Mouse (Mus musculus): ENCODE results near the gene Ibtk. TPM values are rescaled to one million over a fixed set of nuclear protein-coding genes. Genes with fewer than 3 reads are reported as not detected.
"Not testable (repeated sequence)": the region's sequence is repeated elsewhere in the genome, so short reads cannot be mapped to it uniquely, and the experiment has no call there.

Gene Ibtk
- 10 to 100 TPM; 21.4 to 22.4 TPM for total RNA-seq (2021)

DNA sequence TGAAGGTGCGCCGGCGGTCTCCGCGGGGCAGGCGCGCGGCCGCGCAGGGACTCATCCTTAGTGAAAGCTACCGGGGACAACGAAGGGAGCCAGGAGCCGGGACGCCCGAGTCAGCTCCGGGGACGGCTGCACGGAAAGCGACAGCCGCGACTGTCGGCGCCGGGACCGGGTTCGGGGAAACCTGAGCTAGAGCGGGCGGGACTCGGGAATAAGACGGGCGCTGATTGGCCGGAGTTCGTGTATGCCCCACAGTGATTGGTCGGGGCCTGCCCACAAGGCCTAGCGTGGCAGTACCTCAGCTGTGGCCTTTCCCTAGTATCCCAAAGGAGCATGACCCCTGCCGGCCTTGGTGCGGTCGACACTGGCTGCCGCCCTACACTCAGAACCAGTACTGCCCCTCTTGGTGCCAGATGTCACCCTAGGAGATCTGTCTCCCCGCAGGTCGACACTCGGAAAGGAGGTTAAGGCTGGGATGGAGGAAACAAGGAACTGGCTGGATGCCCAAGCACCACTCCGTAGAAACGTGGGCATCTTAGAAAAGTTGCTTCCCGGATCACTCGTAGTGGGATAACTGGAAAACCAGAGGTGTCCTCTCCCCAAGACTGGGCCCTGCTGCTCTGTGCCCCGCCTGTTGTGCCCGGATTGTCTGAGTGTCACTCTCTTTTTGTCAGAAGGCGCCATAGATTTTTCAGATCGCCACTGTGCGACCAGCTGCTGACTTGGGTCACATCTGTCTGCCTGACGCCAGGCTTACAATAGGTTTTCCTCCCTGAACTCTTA, at the start of gene Ibtk:
Gene Ibtk, minus strand, starts transcription at position 193 of the 780 bp plus-strand sequence.
- DNase-seq (ENCODE audit: low spot score in 2 of 2): peak; percentile 99
- intact Hi-C loops (cut with DNase I): no loop called here

DNA sequence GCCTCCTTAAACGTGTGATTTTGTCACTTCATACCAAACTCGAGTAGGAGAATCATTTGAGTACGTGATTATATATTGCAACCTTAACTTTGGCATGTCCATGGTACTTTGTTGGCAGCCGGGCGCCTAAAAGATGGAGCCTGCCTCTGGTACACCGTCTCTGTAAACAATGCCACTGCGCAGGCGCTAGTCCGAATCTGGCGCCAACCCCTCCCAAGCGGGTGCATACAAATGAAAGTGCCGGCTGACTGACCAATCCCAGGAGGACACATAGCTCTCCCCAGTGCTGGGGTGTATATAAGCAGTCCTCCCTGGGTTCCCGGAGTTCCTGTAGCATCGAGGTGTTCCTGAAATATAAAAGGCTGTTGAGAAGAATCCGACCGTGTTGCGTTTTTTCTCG, 42.4 kb upstream of the Ibtk start:
- intact Hi-C loops (cut with DNase I); DNase-seq (ENCODE audit: low spot score in 2 of 2): not testable (repeated sequence)

DNA sequence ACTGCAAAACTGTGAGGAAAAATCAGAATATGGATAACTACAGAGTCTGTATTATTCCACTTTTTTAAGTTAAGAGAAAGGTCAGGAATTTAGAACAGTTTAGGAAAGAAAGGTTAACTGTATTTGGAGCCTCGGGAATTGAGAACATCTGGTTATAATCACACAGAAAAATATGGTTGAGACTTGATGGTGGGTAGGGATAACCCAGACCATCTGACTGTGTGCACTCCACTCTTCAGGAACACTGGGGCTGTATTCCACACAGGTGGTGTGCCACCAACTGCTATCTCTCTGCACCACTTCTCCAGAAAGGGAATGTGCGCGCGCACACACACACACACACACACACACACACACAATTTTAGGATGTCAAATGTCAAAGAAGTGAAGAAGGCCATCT, 31.1 kb upstream of the Ibtk start:
- intact Hi-C loops (cut with DNase I): no loop called here

GRCm38 (mm10) chr9:85779458-85779857, 30.3 kb upstream of the Ibtk start:
- peak in 1 of 2 experiments; percentile 27 for DNase-seq (ENCODE audit: low spot score in 2 of 2)
- intact Hi-C loops (cut with DNase I): loop anchor here (1.0 kb wide), 1 partner anchor 672 kb away; no protein-coding TSS in a partner anchor

More for the DNA sequence above, 31.1 kb upstream of the Ibtk start:
- no peak for DNase-seq (ENCODE audit: low spot score in 2 of 2)

- peak in 1 of 2 experiments; percentile 20 for DNase-seq (ENCODE audit: low spot score in 2 of 2)
- intact Hi-C loops (cut with DNase I): no loop called here
Observed at GRCm38 (mm10) chr9:85777544-85777943, 28.4 kb upstream of the Ibtk start.

DNA sequence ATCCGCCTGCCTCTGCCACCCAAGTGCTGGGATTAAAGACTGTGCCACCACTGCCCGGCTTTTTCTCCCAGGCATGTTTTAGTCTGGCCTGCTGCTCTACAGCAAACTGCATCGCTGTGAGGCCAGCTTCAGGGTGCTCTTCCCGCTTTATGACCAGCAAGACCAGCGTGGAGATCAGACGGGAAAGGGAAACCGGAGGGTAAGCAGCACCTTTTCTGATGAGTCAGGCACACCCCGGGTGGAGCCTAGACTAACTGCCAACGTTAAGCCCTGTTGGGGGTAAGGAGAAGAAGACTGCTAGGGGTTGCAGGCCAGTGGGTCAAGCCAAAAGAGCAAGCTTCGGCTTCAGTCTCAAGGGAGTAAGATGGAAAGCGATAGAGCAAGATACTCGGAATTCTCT, 23.1 kb upstream of the Ibtk start:
- no peak for DNase-seq (ENCODE audit: low spot score in 2 of 2)

DNA sequence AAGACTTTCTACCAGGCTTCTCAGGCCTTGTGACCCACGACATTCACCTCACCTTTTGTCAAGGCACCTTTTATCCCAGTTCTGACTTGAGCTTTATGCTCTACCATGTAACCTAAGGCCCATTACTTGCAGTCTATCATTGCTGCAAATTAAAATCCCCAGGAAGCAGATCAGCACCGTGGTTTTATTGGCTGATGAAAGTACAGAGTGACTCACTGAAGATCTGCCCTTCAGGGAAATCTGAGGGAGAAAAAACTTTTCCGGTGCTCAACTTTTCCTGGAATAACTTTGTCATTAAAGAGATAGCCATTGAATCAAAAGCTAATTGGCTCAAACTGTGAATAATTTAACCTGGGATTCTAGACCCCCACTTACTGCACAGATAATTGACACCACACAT, 22.3 kb upstream of the Ibtk start:
- no peak for DNase-seq (ENCODE audit: low spot score in 2 of 2)
- intact Hi-C loops (cut with DNase I): no loop called here

More for the DNA sequence above, 23.1 kb upstream of the Ibtk start:
- intact Hi-C loops (cut with DNase I): no loop called here

DNA sequence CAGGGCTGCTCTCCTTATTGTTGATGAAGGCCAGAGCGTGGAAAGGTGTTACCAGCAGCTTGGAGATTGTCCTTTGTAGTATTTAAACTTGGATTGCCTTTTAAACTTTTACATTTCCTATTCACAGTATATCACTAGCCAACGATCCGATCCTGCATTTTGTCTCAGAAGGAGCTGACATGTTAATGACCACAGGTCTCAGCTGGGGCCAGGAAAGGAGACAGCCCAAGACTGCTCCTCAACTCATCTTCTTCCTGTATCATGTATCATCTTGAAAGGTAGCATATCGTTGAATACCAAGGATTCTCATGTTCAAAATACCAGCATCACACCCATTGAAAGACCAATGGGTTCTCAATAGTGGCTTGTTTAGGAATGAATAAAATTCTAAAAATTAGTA, 21.2 kb upstream of the Ibtk start:
- DNase-seq (ENCODE audit: low spot score in 2 of 2): no peak
- intact Hi-C loops (cut with DNase I): no loop called here

- intact Hi-C loops (cut with DNase I): no loop called here
- no peak for DNase-seq (ENCODE audit: low spot score in 2 of 2)
Observed at GRCm38 (mm10) chr9:85769057-85769789, 20.1 kb upstream of the Ibtk start.

- intact Hi-C loops (cut with DNase I): no loop called here
- no peak for DNase-seq (ENCODE audit: low spot score in 2 of 2)
Observed at GRCm38 (mm10) chr9:85767255-85767654, 18.1 kb upstream of the Ibtk start.

DNA sequence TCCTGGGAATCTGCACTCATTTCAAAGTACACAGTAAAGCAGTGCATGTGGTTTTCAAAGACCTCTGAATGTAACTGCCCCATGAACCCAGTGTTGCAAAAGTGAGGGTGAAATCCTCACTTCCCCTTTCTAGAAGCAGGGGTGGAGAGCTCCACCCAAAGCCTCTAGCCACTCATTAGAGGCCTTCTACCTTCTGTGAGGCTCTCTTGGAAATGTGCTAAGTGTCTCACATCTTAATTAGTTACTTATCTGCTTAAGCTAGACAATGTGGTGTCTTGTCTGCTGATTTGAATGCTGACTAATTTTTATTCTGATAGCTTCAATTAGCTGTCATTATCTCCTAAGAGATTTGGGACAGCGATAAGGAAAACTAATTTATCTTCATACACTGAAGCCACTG, 13.3 kb upstream of the Ibtk start:
- DNase-seq (ENCODE audit: low spot score in 2 of 2): no peak

DNA sequence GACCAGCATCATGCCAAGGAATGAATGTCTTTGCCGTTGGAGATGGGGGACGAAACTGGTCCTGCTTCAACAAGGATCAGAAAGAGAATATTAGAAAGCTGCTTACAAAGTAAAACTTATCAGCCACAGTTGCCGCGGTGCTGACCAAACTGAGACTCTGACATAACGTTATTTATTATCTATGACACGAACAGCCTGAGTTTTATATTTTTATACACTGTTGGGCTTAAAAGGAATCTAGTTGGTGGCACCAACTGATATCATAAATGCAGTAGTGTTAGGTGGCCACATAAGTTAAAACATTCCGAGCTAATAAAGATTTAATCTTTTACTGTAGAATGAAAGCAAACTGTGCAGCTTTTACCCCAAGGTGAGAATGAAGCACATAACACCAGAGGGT, 1.7 kb upstream of the Ibtk start:
- intact Hi-C loops (cut with DNase I): no loop called here

More for the DNA sequence above, 13.3 kb upstream of the Ibtk start:
- intact Hi-C loops (cut with DNase I): no loop called here

DNA sequence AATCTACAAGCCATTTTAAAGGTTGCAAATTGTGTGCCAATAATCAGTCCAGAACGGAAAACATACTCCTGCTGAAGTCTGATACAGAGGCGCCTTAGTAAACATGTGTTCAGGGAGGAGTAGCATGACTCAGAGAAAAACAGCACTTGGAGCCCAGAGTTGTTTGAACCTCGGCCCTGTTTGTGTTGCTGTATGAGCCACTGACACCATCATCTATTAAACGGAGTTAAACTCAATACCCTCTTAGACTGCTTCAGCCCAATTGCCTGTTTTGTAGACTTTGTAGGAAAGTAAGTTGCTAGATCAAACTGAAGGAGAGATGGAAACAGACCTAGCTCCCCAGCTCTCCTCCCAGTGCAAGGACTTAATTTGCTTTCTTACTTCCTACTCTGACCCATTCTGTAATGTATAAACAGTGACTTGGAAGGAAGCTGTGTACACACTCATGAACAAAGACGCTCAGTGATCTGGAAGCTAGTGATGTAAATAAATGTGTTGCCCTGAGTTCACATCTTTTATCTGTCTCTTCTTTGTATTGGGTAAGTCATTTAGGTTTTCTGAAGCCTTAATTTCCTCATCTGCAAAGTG, 882 bp upstream of the Ibtk start:
- no peak for DNase-seq (ENCODE audit: low spot score in 2 of 2)
- intact Hi-C loops (cut with DNase I): no loop called here

More for the DNA sequence above, 1.7 kb upstream of the Ibtk start:
- no peak for DNase-seq (ENCODE audit: low spot score in 2 of 2)

DNA sequence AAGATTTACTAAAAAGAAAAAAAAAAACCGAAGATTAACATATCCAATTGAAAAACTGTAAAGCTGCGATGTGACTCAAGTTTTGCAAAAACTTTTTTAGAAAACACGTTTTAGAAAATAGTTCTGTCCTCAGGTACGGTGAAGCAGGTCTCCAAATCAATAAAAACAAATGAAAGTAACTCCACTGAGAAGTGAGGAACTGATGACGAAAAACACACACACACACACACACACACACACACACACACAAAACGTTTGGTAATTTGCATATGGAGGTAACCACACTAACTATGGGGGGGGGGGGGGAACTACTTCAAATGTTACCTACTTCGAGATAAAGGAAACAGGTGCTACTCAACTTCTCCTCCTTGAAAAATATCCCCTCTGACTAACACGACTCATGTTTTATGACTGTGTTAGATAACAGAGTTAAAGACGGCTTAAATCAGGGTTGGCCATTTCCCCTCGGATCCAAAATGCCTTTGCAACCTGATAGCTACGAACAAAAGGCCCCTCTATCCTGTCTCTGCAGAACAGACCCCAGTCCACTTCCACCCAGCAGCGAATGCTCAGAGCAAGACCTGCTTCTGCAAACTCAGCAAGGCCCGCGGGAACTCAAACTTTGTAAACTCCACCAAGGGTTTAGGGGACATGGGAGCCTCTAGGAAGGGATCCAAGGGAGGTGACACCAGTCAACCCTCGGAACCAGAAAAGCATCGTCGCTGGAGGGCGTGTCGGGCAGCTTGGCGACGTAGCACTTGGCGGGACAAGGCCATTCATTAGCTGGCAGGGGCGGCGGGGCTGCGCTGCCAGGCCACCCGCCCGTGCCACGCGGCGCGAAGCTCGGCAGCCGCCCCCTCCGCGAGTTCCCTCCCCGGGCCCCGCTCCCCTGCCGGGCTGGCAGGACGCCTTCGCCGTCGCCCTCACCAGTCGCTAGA, 661 bp downstream of the Ibtk start:
- peak; percentile 60 to 66 for DNase-seq (ENCODE audit: low spot score in 2 of 2)
- intact Hi-C loops (cut with DNase I): no loop called here

DNA sequence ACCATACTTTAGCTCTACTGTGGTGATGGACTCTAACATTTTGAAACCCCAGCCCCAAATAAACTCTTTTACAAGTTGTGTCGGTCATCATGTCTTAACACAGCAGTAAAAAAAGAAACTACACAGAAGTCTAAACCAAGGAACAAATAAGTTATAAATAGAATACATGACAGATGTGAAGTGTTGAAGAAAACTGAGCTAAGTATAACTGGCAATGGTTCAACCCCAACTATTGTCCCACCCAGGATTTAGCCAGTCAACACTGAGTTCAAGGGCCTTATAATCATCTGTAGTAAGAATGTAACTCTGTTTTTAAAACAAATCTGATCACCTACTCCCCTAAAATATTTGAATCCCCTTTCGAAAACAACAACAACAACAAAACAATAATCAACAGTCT, 3.6 kb downstream of the Ibtk start:
- intact Hi-C loops (cut with DNase I): no loop called here
- no peak for DNase-seq (ENCODE audit: low spot score in 2 of 2)

- no peak for DNase-seq (ENCODE audit: low spot score in 2 of 2)
- intact Hi-C loops (cut with DNase I): no loop called here
Observed at GRCm38 (mm10) chr9:85743358-85743757, 5.8 kb downstream of the Ibtk start.

- intact Hi-C loops (cut with DNase I): no loop called here
- DNase-seq (ENCODE audit: low spot score in 2 of 2): no peak
Observed at GRCm38 (mm10) chr9:85742107-85742506, 7.0 kb downstream of the Ibtk start.

DNA sequence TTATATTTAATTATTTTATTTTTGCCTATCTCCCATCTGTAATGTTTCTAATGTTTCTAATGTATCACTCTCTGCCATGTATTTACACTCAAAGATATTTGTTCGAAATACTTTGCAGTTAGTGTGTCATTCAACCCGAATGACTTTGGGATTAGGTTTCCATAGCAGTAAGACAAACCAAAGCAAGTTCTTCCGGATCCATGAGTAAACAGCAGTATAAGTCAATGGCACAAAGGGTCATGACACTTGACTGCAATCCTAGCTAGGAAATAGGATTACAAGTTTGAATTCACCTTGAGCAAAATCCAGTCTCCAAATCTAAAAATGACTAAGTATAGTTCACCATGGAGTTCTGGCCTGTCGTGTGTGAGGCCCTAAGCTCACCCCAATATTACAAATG, 9.9 kb downstream of the Ibtk start:
- DNase-seq (ENCODE audit: low spot score in 2 of 2): no peak
- intact Hi-C loops (cut with DNase I): no loop called here

DNA sequence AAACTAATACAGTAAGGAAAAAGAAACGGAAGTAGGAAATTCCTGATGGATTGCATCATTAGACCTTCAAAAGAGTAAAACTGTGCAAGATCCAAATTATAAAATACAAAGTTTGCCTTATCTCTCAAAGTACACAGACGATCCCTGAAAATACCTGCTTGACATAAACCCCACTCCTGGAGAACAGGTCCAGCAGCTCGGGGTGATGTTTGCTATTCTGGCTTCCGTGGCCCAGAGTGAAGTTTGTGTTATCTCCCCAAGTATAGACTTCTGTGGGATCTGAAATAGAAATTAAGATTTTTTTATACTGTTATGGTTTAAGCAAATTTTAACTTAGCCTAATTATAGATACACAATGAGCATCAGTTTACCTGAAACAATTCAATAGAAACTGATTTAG, 14.3 kb downstream of the Ibtk start:
- DNase-seq (ENCODE audit: low spot score in 2 of 2): no peak
- intact Hi-C loops (cut with DNase I): no loop called here

DNA sequence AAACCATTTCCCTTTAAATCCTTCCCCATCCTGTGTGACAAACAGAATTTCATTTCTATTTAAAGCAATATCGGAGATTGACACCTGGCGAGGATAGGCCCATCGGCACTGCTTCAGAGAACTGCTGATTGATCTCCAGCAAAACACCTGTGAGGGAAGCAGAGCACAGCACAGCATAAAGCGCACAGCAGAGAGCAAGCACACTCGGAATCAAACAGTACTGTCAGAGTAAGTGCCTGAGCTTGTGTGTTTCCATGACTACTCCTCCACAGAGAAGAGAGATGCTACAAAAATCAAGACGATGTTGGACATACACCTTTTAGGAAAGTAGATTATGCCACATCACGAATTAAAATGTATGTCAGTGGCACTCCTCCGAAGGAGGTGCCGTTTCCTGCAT, 25.1 kb downstream of the Ibtk start:
- intact Hi-C loops (cut with DNase I): no loop called here
- DNase-seq (ENCODE audit: low spot score in 2 of 2): no peak
